Mouse (Mus musculus): ENCODE results near the gene Gm13694.
"Not testable (repeated sequence)": the region's sequence is repeated elsewhere in the genome, so short reads cannot be mapped to it uniquely, and the experiment has no call there.

Gm13694 gene

GRCm38 (mm10) chr2:83978633-83979032 is at the start of gene Gm13694:
TSS of gene Gm13694 (plus strand) at chr2:83978933.
- not testable (repeated sequence) for DNase-seq (ENCODE audit: low spot score in 2 of 2)

- no peak for DNase-seq (ENCODE audit: low spot score in 2 of 2)
These were observed 49.1 kb upstream of the Gm13694 start for GRCm38 (mm10) chr2:83929478-83930088.

DNA sequence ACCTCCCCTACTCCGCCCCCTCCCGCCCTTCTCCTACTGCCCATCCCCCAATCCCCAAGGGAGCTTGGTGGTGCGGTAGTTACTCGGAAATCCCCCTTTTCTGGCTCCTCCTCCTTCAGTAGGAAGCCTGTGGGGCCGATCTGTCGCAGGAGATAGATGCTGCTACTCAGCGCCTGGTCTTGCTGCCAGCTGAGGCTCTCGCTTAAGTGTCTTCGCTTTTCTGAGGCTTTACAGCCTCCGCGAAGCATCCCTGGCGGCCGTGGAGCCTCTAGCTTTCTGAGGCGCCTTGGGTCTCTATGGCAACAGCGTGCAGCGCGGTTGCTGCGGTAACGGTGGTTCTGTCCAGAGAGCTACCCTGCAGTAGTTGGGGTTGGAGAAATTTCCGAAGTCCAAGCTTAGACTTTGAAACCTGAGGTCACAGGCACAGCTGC is 37.8 kb upstream of the Gm13694 start, which contains the start of gene Zswim2:
Gene Zswim2, minus strand, starts transcription at position 298 of the 431 bp plus-strand sequence.
- DNase-seq (ENCODE audit: low spot score in 2 of 2), result no peak

GRCm38 (mm10) chr2:83941378-83941777 is 37.4 kb upstream of the Gm13694 start:
- no peak for DNase-seq (ENCODE audit: low spot score in 2 of 2)

DNA sequence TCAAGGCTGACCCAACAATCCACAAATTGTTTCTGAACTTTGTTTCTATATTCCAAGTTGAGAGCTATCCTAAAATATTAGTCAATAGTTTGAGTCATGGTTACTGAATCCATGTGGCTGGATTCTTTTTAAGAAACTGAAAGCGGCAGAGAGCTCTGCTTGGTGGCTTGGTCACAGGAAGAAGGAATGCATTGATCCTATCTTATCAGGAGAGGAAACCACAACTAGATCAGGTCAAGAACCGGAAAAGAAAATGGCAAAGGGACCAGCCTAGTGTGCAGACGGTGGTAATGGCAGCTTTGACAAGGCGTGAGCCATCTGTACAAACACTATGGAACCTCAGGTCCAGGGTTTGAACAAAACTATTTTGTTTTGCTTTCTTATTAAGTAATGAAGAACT is 36.9 kb upstream of the Gm13694 start:
- no peak for DNase-seq (ENCODE audit: low spot score in 2 of 2)

GRCm38 (mm10) chr2:83955393-83955792 is 23.3 kb upstream of the Gm13694 start, which contains the start of gene Gm13698:
TSS of gene Gm13698 (plus strand) at chr2:83955693.
- DNase-seq (ENCODE audit: low spot score in 2 of 2), result not testable (repeated sequence)

- DNase-seq (ENCODE audit: low spot score in 2 of 2), result not testable (repeated sequence)
These were observed 17.5 kb upstream of the Gm13694 start, which contains the start of gene Gm13693 for GRCm38 (mm10) chr2:83961203-83961602. TSS of gene Gm13693 (plus strand) at chr2:83961503.

DNA sequence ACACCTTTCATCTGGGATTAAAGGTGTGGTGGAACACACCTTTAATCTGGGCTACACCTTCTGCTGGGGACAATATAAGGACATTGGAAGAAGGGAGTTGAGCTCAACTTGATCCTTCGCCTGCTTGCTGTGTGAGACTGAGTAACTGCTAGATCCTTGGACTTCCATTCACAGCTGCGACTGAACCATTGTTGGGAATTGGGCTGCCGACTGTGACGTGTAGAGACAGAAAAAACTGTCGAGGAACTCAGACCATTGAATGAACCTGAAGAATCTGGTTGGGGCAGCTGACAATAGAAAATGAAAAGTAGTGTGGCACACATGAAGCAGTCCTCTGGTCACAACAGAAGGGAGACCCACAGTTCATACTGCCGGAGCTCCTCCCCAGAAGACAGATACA is 11.7 kb upstream of the Gm13694 start, which contains the start of gene Gm13695:
Gene Gm13695, plus strand, starts transcription at position 301 of the 400 bp plus-strand sequence.
- not testable (repeated sequence) for DNase-seq (ENCODE audit: low spot score in 2 of 2)

- DNase-seq (ENCODE audit: low spot score in 2 of 2), result not testable (repeated sequence)
These were observed 5.9 kb upstream of the Gm13694 start, which contains the start of gene Gm13696 for GRCm38 (mm10) chr2:83972823-83973222. TSS of gene Gm13696 (plus strand) at chr2:83973123.

- DNase-seq (ENCODE audit: low spot score in 2 of 2), result not testable (repeated sequence)
These were observed 5.7 kb downstream of the Gm13694 start, which contains the start of gene Gm13697 for GRCm38 (mm10) chr2:83984443-83984842. TSS of gene Gm13697 (plus strand) at chr2:83984743.

- not testable (repeated sequence) for DNase-seq (ENCODE audit: low spot score in 2 of 2)
These were observed 11.5 kb downstream of the Gm13694 start, which contains the start of gene Gm13691 for GRCm38 (mm10) chr2:83990253-83990652. TSS of gene Gm13691 (plus strand) at chr2:83990553.

DNA sequence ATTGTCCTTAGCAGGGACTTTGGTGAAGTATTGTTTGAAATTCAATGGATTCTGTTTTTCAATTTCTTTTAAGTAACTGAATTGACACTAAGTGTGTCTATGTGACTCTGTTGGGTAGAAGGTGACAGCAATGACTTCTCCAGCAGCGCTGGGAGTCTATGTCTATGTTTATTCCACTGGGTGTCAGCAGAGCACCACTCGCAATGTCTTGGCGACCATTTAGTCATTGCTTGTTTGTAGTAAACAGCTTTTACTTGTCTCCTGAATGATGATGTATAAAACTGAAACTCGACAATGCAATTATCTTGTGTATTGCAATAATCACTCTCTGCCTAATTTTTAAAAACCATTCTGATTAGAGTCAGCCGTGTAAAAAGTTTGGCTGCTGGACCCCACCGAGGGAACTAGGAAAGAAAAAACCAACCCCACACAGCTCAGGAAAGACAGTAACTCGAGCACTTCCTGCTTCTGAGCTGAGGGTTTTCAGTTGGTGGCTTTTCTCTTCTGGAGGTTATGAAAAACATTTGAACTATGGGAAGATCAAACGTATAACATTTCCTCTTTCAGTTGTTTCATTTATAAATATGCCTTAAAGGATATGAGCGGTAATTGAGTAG is 15.0 kb downstream of the Gm13694 start:
- peak; percentile 25 to 53 for DNase-seq (ENCODE audit: low spot score in 2 of 2)

- DNase-seq (ENCODE audit: low spot score in 2 of 2), result not testable (repeated sequence)
These were observed 15.8 kb downstream of the Gm13694 start for GRCm38 (mm10) chr2:83994526-83994925.

DNA sequence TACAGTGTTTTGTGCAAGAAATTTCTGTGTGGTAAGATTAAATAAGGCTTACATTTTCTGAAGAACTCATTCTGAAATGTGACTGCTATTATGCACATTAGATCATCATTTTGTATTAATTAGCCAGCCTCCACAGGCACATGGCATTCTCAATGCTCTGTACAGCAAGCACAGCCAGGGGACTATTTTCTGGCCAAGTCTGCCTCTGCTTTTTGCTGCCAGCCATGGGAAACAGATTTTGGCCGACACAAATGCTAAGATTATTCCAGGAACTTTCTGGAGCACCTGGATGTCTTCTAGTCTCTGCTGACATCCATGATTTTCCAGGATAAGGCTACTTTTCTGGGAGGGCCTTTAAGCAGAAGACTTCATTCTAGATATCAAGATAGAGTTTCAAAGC is 30.2 kb downstream of the Gm13694 start:
- DNase-seq (ENCODE audit: low spot score in 2 of 2), result no peak

GRCm38 (mm10) chr2:84009818-84010217 is 31.1 kb downstream of the Gm13694 start:
- DNase-seq (ENCODE audit: low spot score in 2 of 2), result no peak

DNA sequence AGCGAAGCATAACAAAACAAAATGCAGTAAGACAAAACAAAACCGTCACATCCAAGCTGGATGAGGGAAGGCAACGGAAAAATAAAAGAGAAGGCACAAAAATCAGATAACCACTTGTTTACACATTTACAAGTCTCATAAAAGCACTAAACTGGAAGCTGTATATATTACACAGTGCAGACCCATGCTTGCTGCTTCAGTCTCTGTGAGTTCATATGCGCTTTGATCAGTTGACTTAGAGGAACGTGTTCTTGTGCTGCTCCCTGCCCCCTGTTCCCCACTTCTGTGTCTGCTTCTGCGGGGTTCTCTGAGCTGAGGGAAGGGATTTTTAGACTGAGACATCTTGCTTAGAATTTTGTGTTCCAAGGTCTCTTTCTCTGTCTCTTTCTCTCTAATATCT is 35.8 kb downstream of the Gm13694 start:
- DNase-seq (ENCODE audit: low spot score in 2 of 2), result no peak

DNA sequence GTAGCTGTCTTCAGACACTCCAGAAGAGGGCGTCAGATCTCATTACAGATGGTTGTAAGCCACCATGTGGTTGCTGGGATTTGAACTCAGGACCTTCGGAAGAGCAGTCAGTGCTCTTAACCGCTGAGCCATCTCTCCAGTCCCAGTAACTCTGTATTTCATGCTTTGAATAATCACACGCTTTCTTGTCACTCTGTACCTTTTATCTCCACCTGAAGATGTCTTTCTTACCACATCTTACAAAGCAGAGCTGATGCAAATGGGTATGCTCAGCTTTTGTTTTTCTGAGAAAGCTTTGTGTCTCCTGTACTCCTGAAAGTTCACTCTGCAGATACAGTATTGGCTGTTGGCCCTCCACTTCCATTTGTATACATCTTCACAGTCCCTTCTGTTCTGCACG is 37.6 kb downstream of the Gm13694 start:
- DNase-seq (ENCODE audit: low spot score in 2 of 2), result not testable (repeated sequence)

DNA sequence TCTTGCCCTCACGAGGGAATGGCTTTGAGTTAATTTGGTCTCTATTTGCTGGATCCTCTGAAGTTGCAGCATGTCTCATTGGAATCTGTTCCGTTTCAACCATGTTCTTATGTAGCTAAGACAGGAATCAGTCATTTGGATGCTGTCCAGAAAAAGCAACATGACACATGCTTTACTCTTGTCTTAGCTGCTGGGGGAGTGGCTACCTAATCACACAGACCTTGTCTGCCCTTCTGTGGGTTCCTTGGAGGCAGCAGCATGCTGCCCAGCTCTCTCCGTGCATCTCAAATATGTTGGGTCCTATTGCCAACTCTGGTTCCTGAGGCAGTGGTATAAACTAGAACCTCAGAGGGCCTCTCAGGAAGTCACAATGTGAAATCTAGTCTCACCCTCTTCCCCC is 39.6 kb downstream of the Gm13694 start:
- DNase-seq (ENCODE audit: low spot score in 2 of 2), result no peak

DNA sequence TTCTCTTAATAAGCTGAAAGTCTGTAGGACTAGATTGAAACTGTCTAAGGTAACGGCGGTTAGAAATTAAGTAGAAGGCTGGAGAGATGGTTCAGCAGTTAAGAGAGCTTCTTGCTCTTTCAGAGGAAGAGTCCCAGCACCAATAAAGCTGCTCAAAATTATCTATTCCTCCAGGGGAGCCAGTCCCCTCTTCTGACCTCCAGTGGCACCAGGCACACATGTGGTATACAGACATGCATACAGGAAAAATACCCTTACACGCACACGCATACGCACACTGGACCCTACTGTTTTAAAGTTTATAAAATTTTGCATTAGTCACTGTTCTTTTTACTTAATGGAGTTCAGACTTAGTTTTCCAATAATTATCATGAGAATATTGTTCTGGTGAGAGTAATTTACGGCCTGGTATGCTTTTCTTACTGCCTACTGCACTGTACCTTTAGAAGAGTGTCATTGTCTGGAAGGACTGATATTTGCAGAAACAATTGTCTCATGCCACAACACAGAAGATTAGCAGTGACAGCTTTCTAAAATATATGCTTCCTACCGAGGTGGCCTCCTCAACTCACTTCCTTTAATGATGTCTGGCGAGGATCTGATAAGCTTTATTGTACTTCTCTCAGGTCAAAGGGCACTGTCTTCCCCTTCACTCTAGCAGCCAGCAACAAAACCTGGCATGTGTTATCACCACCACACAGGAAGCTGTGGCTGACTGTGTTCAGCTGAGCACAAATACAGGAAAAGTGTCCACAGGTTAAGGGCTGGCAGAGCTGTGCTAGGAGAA is 41.0 kb downstream of the Gm13694 start:
- peak in 1 of 2 experiments; percentile 14 for DNase-seq (ENCODE audit: low spot score in 2 of 2)

- DNase-seq (ENCODE audit: low spot score in 2 of 2), result peak in 1 of 2 experiments; percentile 15
These were observed 43.2 kb downstream of the Gm13694 start for GRCm38 (mm10) chr2:84021930-84022329.

GRCm38 (mm10) chr2:84022905-84023304 is 44.2 kb downstream of the Gm13694 start:
- DNase-seq (ENCODE audit: low spot score in 2 of 2), result peak; percentile 82 to 86

DNA sequence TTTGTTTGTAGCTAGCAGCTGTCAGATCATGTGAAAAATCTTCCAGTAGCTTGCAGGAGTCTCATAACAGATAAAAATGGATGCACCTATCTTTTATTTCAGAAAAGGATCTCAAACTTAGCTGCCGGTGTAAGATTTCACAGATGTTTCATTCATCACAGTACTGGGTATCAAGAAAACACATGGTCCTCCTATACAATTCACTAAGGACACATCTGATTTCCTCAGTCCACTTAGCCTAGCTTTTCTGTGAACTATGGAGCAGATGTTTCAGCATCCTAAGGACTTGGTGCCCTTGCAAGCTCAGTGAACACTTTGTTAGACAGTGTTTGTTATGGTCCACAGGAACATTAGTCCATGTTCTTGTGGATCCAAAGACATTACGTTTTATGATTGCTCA is 44.6 kb downstream of the Gm13694 start:
- DNase-seq (ENCODE audit: low spot score in 2 of 2), result no peak
